Mouse (Mus musculus) MEL (cell line): Measurements from ENCODE around the gene Slc35g2. TPM values are rescaled to one million over a fixed set of nuclear protein-coding genes. Genes with fewer than 3 reads are reported as not detected.

Experiments
- DNase-seq: peaks from one replicate; pipeline ENCODE4 v3.0.0; 2011; ENCODE audit warnings: low read depth, low spot score
- H3K27ac ChIP-seq: 2 replicates; pipeline ENCODE4 v1.5.1; 2012; ENCODE audit warnings: low read depth, mild to moderate bottlenecking, control low read depth, low read length, moderate library complexity; ENCODE audit not compliant: control insufficient read depth
- H3K27me3 ChIP-seq, 2 experiments: fragments of 150-350 bp in 1 of 2; sonication (generic) in 1 of 2; 2 replicates each; pipeline ENCODE4 v1.6.1; 2012; ENCODE audit warnings: low read length in 2 of 2, mild to moderate bottlenecking in 2 of 2, improper control_type of control experiment in 1 of 2, moderate library complexity in 1 of 2; ENCODE audit not compliant: insufficient read depth in 2 of 2, control insufficient read depth in 1 of 2
- H3K36me3 ChIP-seq, 2 experiments: 2 replicates each; pipeline ENCODE4 v1.6.1; 2012 to 2014; ENCODE audit warnings: low read length in 2 of 2, improper control_type of control experiment in 1 of 2, inconsistent platforms in 1 of 2, mild to moderate bottlenecking in 1 of 2; ENCODE audit not compliant: insufficient read depth in 2 of 2, control insufficient read depth in 1 of 2
- H3K4me1 ChIP-seq, 2 experiments: fragments of 150-350 bp in 1 of 2; sonication (generic) in 1 of 2; 2 replicates each; pipeline ENCODE4 v1.6.1; 2012; ENCODE audit warnings: low read length in 2 of 2, improper control_type of control experiment in 1 of 2, mild to moderate bottlenecking in 1 of 2; ENCODE audit not compliant: insufficient read depth in 2 of 2, control insufficient read depth in 1 of 2
- H3K4me3 ChIP-seq, 2 experiments: fragments of 150-350 bp in 1 of 2; sonication (generic) in 1 of 2; 2 replicates each; pipeline ENCODE4 v1.5.1; 2012; ENCODE audit warnings: low read depth in 2 of 2, low read length in 2 of 2, mild to moderate bottlenecking in 2 of 2, moderate library complexity in 2 of 2, control low read depth in 1 of 2, improper control_type of control experiment in 1 of 2; ENCODE audit not compliant: control insufficient read depth in 1 of 2, insufficient read depth in 1 of 2
- H3K79me2 ChIP-seq: 2 replicates; pipeline ENCODE4 v1.6.1; 2012; ENCODE audit warnings: mild to moderate bottlenecking, low read length, moderate library complexity; ENCODE audit not compliant: control insufficient read depth, poor library complexity, insufficient read depth
- H3K9ac ChIP-seq: 2 replicates; pipeline ENCODE4 v1.6.1; 2012; ENCODE audit warnings: low read depth, mild to moderate bottlenecking, control low read depth, low read length, moderate library complexity; ENCODE audit not compliant: control insufficient read depth, poor library complexity, severe bottlenecking
- H3K9me3 ChIP-seq: fragments of 150-350 bp; sonication (generic); replicated peaks from 2 replicates; pipeline ENCODE4 v1.6.1; 2012; ENCODE audit warnings: mild to moderate bottlenecking, low read length, improper control_type of control experiment, moderate library complexity; ENCODE audit not compliant: insufficient read depth
- BHLHE40 ChIP-seq: IDR thresholded peaks from 2 replicates; pipeline ENCODE4 v1.6.1; 2012; ENCODE audit warnings: low read depth, mild to moderate bottlenecking, inconsistent platforms, low read length, improper control_type of control experiment, borderline replicate concordance
- CHD1 ChIP-seq: IDR thresholded peaks from 2 replicates; pipeline ENCODE4 v1.6.1; 2012; ENCODE audit warnings: low read depth, mild to moderate bottlenecking, inconsistent platforms, low read length, improper control_type of control experiment
- CHD2 ChIP-seq: IDR thresholded peaks from 2 replicates; pipeline ENCODE4 v1.6.1; 2011; ENCODE audit warnings: low read length, improper control_type of control experiment
- ELF1 ChIP-seq: IDR thresholded peaks from 2 replicates; pipeline ENCODE4 v1.6.1; 2014; ENCODE audit warnings: low read depth, mild to moderate bottlenecking, inconsistent platforms, low read length, improper control_type of control experiment, moderate library complexity
- EP300 ChIP-seq, 2 experiments: IDR thresholded peaks; 2 replicates each; pipeline ENCODE4 v1.6.1; 2011; ENCODE audit warnings: improper control_type of control experiment in 2 of 2, low read length in 2 of 2, low read depth in 1 of 2, mild to moderate bottlenecking in 1 of 2
- ETS1 ChIP-seq: IDR thresholded peaks from 2 replicates; pipeline ENCODE4 v1.6.1; 2012; ENCODE audit warnings: low read depth, mild to moderate bottlenecking, inconsistent platforms, low read length, improper control_type of control experiment, moderate library complexity
- MAFK ChIP-seq: IDR thresholded peaks from 2 replicates; pipeline ENCODE4 v1.6.1; 2011; ENCODE audit warnings: low read depth, mild to moderate bottlenecking, low read length, improper control_type of control experiment, borderline replicate concordance
- MAX ChIP-seq: IDR thresholded peaks from 2 replicates; pipeline ENCODE4 v1.6.1; 2011; ENCODE audit warnings: low read length, improper control_type of control experiment
- MAZ ChIP-seq: IDR thresholded peaks from 2 replicates; pipeline ENCODE4 v1.6.1; 2012; ENCODE audit warnings: low read depth, mild to moderate bottlenecking, inconsistent platforms, low read length, improper control_type of control experiment
- MYC ChIP-seq: IDR thresholded peaks from 2 replicates; pipeline ENCODE4 v1.6.1; 2011; ENCODE audit warnings: low read depth, mild to moderate bottlenecking, low read length, improper control_type of control experiment, moderate library complexity
- NRF1 ChIP-seq: IDR thresholded peaks from 2 replicates; pipeline ENCODE4 v1.6.1; 2014; ENCODE audit warnings: low read depth, mild to moderate bottlenecking, inconsistent platforms, low read length, improper control_type of control experiment, moderate library complexity; ENCODE audit not compliant: poor library complexity, insufficient read depth, severe bottlenecking
- TAL1 ChIP-seq: IDR thresholded peaks from 2 replicates; pipeline ENCODE4 v1.6.1; 2012; ENCODE audit warnings: mild to moderate bottlenecking, inconsistent platforms, low read length, moderate library complexity, mixed read lengths
- TBP ChIP-seq: IDR thresholded peaks from 2 replicates; pipeline ENCODE4 v1.8.0; 2011; ENCODE audit warnings: low read depth, low read length, improper control_type of control experiment
- UBTF ChIP-seq: IDR thresholded peaks from 2 replicates; pipeline ENCODE4 v1.6.1; 2012; ENCODE audit warnings: low read depth, mild to moderate bottlenecking, inconsistent platforms, low read length, improper control_type of control experiment, moderate library complexity, borderline replicate concordance; ENCODE audit not compliant: insufficient read depth
- USF2 ChIP-seq, 2 experiments: IDR thresholded peaks; 2 replicates each; pipeline ENCODE4 v1.6.1; 2011 to 2012; ENCODE audit warnings: improper control_type of control experiment in 2 of 2, low read length in 2 of 2, borderline replicate concordance in 1 of 2, inconsistent platforms in 1 of 2, low read depth in 1 of 2, mild to moderate bottlenecking in 1 of 2; ENCODE audit not compliant: insufficient read depth in 1 of 2
- ZKSCAN1 ChIP-seq: IDR thresholded peaks from 2 replicates; pipeline ENCODE4 v1.6.1; 2012; ENCODE audit warnings: low read depth, mild to moderate bottlenecking, inconsistent platforms, low read length, improper control_type of control experiment, moderate library complexity
- ZMIZ1 ChIP-seq: IDR thresholded peaks from 2 replicates; pipeline ENCODE4 v1.6.1; 2012; ENCODE audit warnings: low read depth, mild to moderate bottlenecking, inconsistent platforms, low read length, improper control_type of control experiment, moderate library complexity
- polyA plus RNA-seq, 2 experiments: library from polyadenylated mRNA; stranded (reverse) in 1 of 2; unstranded in 1 of 2; fragments of >175 nt in 1 of 2; fragments of >200 nt in 1 of 2; gene quantifications; 2 replicates each; pipeline versions ENCODE4 v1.2.1 to v1.2.4; 2012; ENCODE audit warnings: low replicate concordance in 2 of 2, low read depth in 1 of 2; ENCODE audit not compliant: insufficient read length in 2 of 2, insufficient read depth in 1 of 2, missing spikeins in 1 of 2
- total RNA-seq: library from RNA; depleted of rRNA; stranded (reverse); fragments of 300-350 nt; gene quantifications from 2 replicates; pipeline ENCODE4 v1.2.3, GENCODE M21; 2012

The Slc35g2 gene
- total and polyA plus RNA-seq, 3 experiments = 0.49 TPM; not detected in 2

- Histone ChIP-seq H3K9me3 (no peaks in the 10 kb centered on the region), H3K27me3 (no peaks in the 10 kb centered on the region), H3K9ac (no peak overlapping the region), H3K36me3 (peaks cover 0 to 3% of the 10 kb centered on the region in 2 experiments; a peak in 2 of 4 replicates), H3K4me3 (no peak overlapping the region), H3K4me1 (peaks cover 0 to 17% of the 10 kb centered on the region in 2 experiments; a peak in 2 of 4 replicates), H3K27ac (no peak overlapping the region), H3K79me2 (no peaks in the 10 kb centered on the region)
- TF ChIP-seq TAL1 = no peak
- TF ChIP-seq UBTF = no peak
- no peak for TF ChIP-seq MYC
- TF ChIP-seq BHLHE40 = no peak
- no peak for TF ChIP-seq USF2 (IDR thresholded peaks at IDR 0.05; ENCODE audit: borderline replicate concordance in 1 of 2, insufficient read depth in 1 of 2, low read depth in 1 of 2, low read length in 2 of 2)
- TF ChIP-seq MAZ = no peak
- TF ChIP-seq ZKSCAN1 = no peak
- no peak for TF ChIP-seq MAFK
- TF ChIP-seq MAX = no peak
- TF ChIP-seq TBP = no peak
- TF ChIP-seq ZMIZ1 = no peak
- TF ChIP-seq CHD1 = no peak
- TF ChIP-seq ETS1 = no peak
- no peak for TF ChIP-seq EP300 (IDR thresholded peaks at IDR 0.05; ENCODE audit: low read depth in 1 of 2, low read length in 2 of 2)
- TF ChIP-seq ELF1 = no peak
- no peak for TF ChIP-seq CHD2
- TF ChIP-seq NRF1 = no peak
- DNase-seq = no peak
Measured at GRCm38 (mm10) chr9:100580196-100580740, 9.4 kb upstream of the Slc35g2 start.

- Histone ChIP-seq H3K79me2 (no peaks in the 10 kb centered on the region), H3K9ac (no peak overlapping the region), H3K36me3 (no peaks in the 10 kb centered on the region), H3K27ac (no peak overlapping the region), H3K27me3 (no peaks in the 10 kb centered on the region), H3K9me3 (no peaks in the 10 kb centered on the region), H3K4me1 (no peaks in the 10 kb centered on the region), H3K4me3 (no peak overlapping the region)
- TF ChIP-seq TBP = no peak
- no peak for DNase-seq
Measured at GRCm38 (mm10) chr9:100573942-100574341, 3.1 kb upstream of the Slc35g2 start.
